Mouse (Mus musculus) hindbrain, embryonic 16.5 days (tissue): ENCODE measurements around the gene Kcnb1. TPM values are rescaled to one million over a fixed set of nuclear protein-coding genes. Genes with fewer than 3 reads are reported as not detected.
A peak's percentile ranks its signal among the peaks of the same experiment; 100 is the strongest.

Source experiments
- ATAC-seq: fragments of 200-750 bp; cut with Nextera tagmentation; 2 replicates; pipeline ENCODE4 v1.8.0; 2017; ENCODE audit warnings: moderate TSS enrichment, moderate library complexity
- H3K27ac ChIP-seq: fragments of 300-500 bp; sonication (generic); 2 replicates; pipeline ENCODE4 v1.5.1; 2014; ENCODE audit warnings: low read depth, mild to moderate bottlenecking, control low read depth, low read length, moderate library complexity
- H3K27me3 ChIP-seq: fragments of 300-500 bp; sonication (generic); replicated peaks from 2 replicates; pipeline ENCODE4 v1.6.1; 2014; ENCODE audit warnings: low read length; ENCODE audit not compliant: control insufficient read depth, insufficient read depth
- H3K36me3 ChIP-seq: fragments of 300-500 bp; sonication (generic); 2 replicates; pipeline ENCODE4 v1.6.1; 2014; ENCODE audit warnings: mild to moderate bottlenecking, low read length, moderate library complexity, mixed read lengths; ENCODE audit not compliant: control insufficient read depth, insufficient read depth
- H3K4me1 ChIP-seq: fragments of 300-500 bp; sonication (generic); 2 replicates; pipeline ENCODE4 v1.6.1; 2014; ENCODE audit warnings: low read depth, low read length; ENCODE audit not compliant: control insufficient read depth, insufficient read depth
- H3K4me2 ChIP-seq: fragments of 300-500 bp; sonication (generic); 2 replicates; pipeline ENCODE4 v1.6.1; 2014; ENCODE audit warnings: mild to moderate bottlenecking, low read length, control low read depth, moderate library complexity
- H3K4me3 ChIP-seq: fragments of 300-500 bp; sonication (generic); 2 replicates; pipeline ENCODE4 v1.5.1; 2014; ENCODE audit warnings: mild to moderate bottlenecking, low read length, control low read depth, moderate library complexity
- H3K9ac ChIP-seq: fragments of 300-500 bp; sonication (generic); 2 replicates; pipeline ENCODE4 v1.6.1; 2014; ENCODE audit warnings: low read depth, mild to moderate bottlenecking, control low read depth, low read length, moderate library complexity
- H3K9me3 ChIP-seq: fragments of 300-500 bp; sonication (generic); 2 replicates; pipeline ENCODE4 v1.6.1; 2014; ENCODE audit warnings: mild to moderate bottlenecking, low read length, moderate library complexity; ENCODE audit not compliant: control insufficient read depth
- WGBS: fragments of 180-500 bp; shearing (Covaris S2); extraction: QIAGEN DNeasy Blood & Tissue Kit; methylation state at CpG from one replicate; pipeline ENCODE4 v1.1.7; 2014; 5-methylcytosine and 5-hydroxymethylcytosine counted together
- polyA plus RNA-seq: library from polyadenylated mRNA; unstranded; fragments of >200 nt; fragmentation: Nextera tagmentation; extraction: Ambion mirVana; gene quantifications from 2 replicates; pipeline ENCODE4 v1.2.1, GENCODE M21; 2015

Gene Kcnb1
- polyA plus RNA-seq, 1 experiment from 2014 or later = 3.2 TPM

GRCm38 (mm10) chr2:167086836-167087235, 103.1 kb downstream of the Kcnb1 start:
- Histone ChIP-seq H3K4me2 (no peak overlapping the region), H3K27me3 (no peaks in the 10 kb centered on the region), H3K9me3 (no peaks in the 10 kb centered on the region), H3K9ac (no peak overlapping the region), H3K36me3 (no peaks in the 10 kb centered on the region), H3K27ac (no peak overlapping the region), H3K4me3 (no peak overlapping the region), H3K4me1 (no peaks in the 10 kb centered on the region; the same call in 1 of the 2 replicates)
- WGBS = 76% methylated on average over 5 of the region's 5 CpGs
- no peak for ATAC-seq

GRCm38 (mm10) chr2:167086092-167086491, 103.9 kb downstream of the Kcnb1 start:
- no peak for ATAC-seq
- Histone ChIP-seq H3K9me3 (no peaks in the 10 kb centered on the region), H3K9ac (no peak overlapping the region), H3K4me1 (no peaks in the 10 kb centered on the region; the same call in 1 of the 2 replicates), H3K36me3 (no peaks in the 10 kb centered on the region), H3K4me3 (no peak overlapping the region), H3K4me2 (no peak overlapping the region), H3K27ac (no peak overlapping the region), H3K27me3 (no peaks in the 10 kb centered on the region)
- 60% methylated on average over 11 of the region's 11 CpGs for WGBS

- Histone ChIP-seq H3K4me3 (no peak overlapping the region), H3K9ac (no peak overlapping the region), H3K27me3 (no peaks in the 10 kb centered on the region; the same call in 1 of the 2 replicates), H3K4me1 (peaks cover 12% of the 10 kb centered on the region), H3K9me3 (no peaks in the 10 kb centered on the region), H3K27ac (no peak overlapping the region), H3K36me3 (no peaks in the 10 kb centered on the region), H3K4me2 (no peak overlapping the region)
- peak; percentile 64 for ATAC-seq
- WGBS = 30% methylated on average over 4 of the region's 4 CpGs
Observed at GRCm38 (mm10) chr2:167081639-167082038, 108.3 kb downstream of the Kcnb1 start.

GRCm38 (mm10) chr2:167081135-167081534, 108.8 kb downstream of the Kcnb1 start:
- Histone ChIP-seq H3K9ac (no peak overlapping the region), H3K27me3 (no peaks in the 10 kb centered on the region; the same call in 1 of the 2 replicates), H3K4me2 (no peak overlapping the region), H3K36me3 (no peaks in the 10 kb centered on the region), H3K4me1 (peaks cover 12% of the 10 kb centered on the region), H3K27ac (no peak overlapping the region), H3K9me3 (no peaks in the 10 kb centered on the region), H3K4me3 (no peak overlapping the region)
- WGBS = 50% methylated on average over 6 of the region's 6 CpGs
- ATAC-seq = no peak

- ATAC-seq = no peak
- no peaks in the 10 kb centered on the region for H3K36me3 ChIP-seq
- H3K4me2 ChIP-seq = no peak overlapping the region
- H3K27me3 ChIP-seq = no peaks in the 10 kb centered on the region; the same call in 1 of the 2 replicates
- H3K9ac ChIP-seq = no peak overlapping the region
- no peaks in the 10 kb centered on the region for H3K9me3 ChIP-seq
- no peak overlapping the region for H3K4me3 ChIP-seq
- no peak overlapping the region for H3K27ac ChIP-seq
- H3K4me1 ChIP-seq = peaks cover 12% of the 10 kb centered on the region
- WGBS = 87% methylated on average over 3 of the region's 3 CpGs
Observed at GRCm38 (mm10) chr2:167080387-167080786, 109.6 kb downstream of the Kcnb1 start.

- 31% methylated on average over 18 of the region's 18 CpGs for WGBS
- Histone ChIP-seq H3K27ac (peak overlapping the region; percentile 39; the same call in 1 of the 2 replicates), H3K9ac (peak overlapping the region; percentile 31; the same call in 1 of the 2 replicates)
Observed at GRCm38 (mm10) chr2:167079535-167080257, 110.3 kb downstream of the Kcnb1 start.

GRCm38 (mm10) chr2:167078931-167079495, 110.9 kb downstream of the Kcnb1 start:
- no peaks in the 10 kb centered on the region; the same call in 1 of the 2 replicates for H3K27me3 ChIP-seq
- no peak overlapping the region for H3K4me2 ChIP-seq
- no peak overlapping the region for H3K4me3 ChIP-seq
- H3K4me1 ChIP-seq = peaks cover 12% of the 10 kb centered on the region
- no peak overlapping the region for H3K27ac ChIP-seq
- WGBS = 48% methylated on average over 9 of the region's 9 CpGs
- H3K36me3 ChIP-seq = no peaks in the 10 kb centered on the region
- H3K9me3 ChIP-seq = no peaks in the 10 kb centered on the region
- H3K9ac ChIP-seq = no peak overlapping the region
- peak; percentile 32; the same call in 1 of the 2 replicates for ATAC-seq

More at GRCm38 (mm10) chr2:167079535-167080257, 110.3 kb downstream of the Kcnb1 start:
- no peaks in the 10 kb centered on the region for H3K9me3 ChIP-seq
- no peaks in the 10 kb centered on the region for H3K36me3 ChIP-seq
- no peak overlapping the region for H3K4me3 ChIP-seq
- peak; percentile 48 for ATAC-seq
- H3K4me2 ChIP-seq = no peak overlapping the region
- peaks cover 12% of the 10 kb centered on the region for H3K4me1 ChIP-seq
- no peaks in the 10 kb centered on the region; the same call in 1 of the 2 replicates for H3K27me3 ChIP-seq

- 48% methylated on average over 7 of the region's 7 CpGs for WGBS
- no peaks in the 10 kb centered on the region for H3K36me3 ChIP-seq
- no peak overlapping the region for H3K4me3 ChIP-seq
- H3K4me2 ChIP-seq = no peak overlapping the region
- no peaks in the 10 kb centered on the region for H3K9me3 ChIP-seq
- ATAC-seq = no peak
- H3K9ac ChIP-seq = no peak overlapping the region
- H3K27me3 ChIP-seq = no peaks in the 10 kb centered on the region; the same call in 1 of the 2 replicates
- H3K27ac ChIP-seq = no peak overlapping the region
- H3K4me1 ChIP-seq = peaks cover 12% of the 10 kb centered on the region
Observed at GRCm38 (mm10) chr2:167078486-167078885, 111.5 kb downstream of the Kcnb1 start.

GRCm38 (mm10) chr2:167077199-167077962, 112.6 kb downstream of the Kcnb1 start:
- Histone ChIP-seq H3K9ac (no peak overlapping the region), H3K4me2 (no peak overlapping the region), H3K36me3 (no peaks in the 10 kb centered on the region), H3K9me3 (no peaks in the 10 kb centered on the region), H3K27ac (no peak overlapping the region), H3K4me3 (no peak overlapping the region), H3K4me1 (peaks cover 13% of the 10 kb centered on the region), H3K27me3 (no peaks in the 10 kb centered on the region; the same call in 1 of the 2 replicates)
- ATAC-seq = no peak
- WGBS = 88% methylated on average over 11 of the region's 11 CpGs
